Mouse (Mus musculus) testis, adult 2 months (tissue): ENCODE data around the gene BC035044. TPM values are rescaled to one million over a fixed set of nuclear protein-coding genes. Genes with fewer than 3 reads are reported as not detected.

ENCODE experiments used
- H3K27ac ChIP-seq: fragments of 200-500 bp; 2 replicates; pipeline ENCODE4 v1.5.1; 2012; ENCODE audit warnings: low read depth, low read length; ENCODE audit not compliant: control insufficient read depth, insufficient read depth
- H3K27me3 ChIP-seq: fragments of 200-500 bp; 2 replicates; pipeline ENCODE4 v1.6.1; 2012; ENCODE audit warnings: mild to moderate bottlenecking, low read length, moderate library complexity; ENCODE audit not compliant: control insufficient read depth, insufficient read depth
- H3K36me3 ChIP-seq: fragments of 200-500 bp; 2 replicates; pipeline ENCODE4 v1.6.1; 2012; ENCODE audit warnings: mild to moderate bottlenecking, low read length; ENCODE audit not compliant: control insufficient read depth, insufficient read depth
- H3K4me1 ChIP-seq: fragments of 200-500 bp; 2 replicates; pipeline ENCODE4 v1.6.1; 2012; ENCODE audit warnings: low read length; ENCODE audit not compliant: control insufficient read depth, insufficient read depth
- H3K4me3 ChIP-seq: fragments of 200-500 bp; 2 replicates; pipeline ENCODE4 v1.5.1; 2012; ENCODE audit warnings: low read depth, mild to moderate bottlenecking, low read length, moderate library complexity, mixed read lengths; ENCODE audit not compliant: control insufficient read depth
- CTCF ChIP-seq: fragments of 200-500 bp; IDR thresholded peaks from 2 replicates; pipeline ENCODE4 v1.5.1; 2012; ENCODE audit warnings: low read depth, mild to moderate bottlenecking, inconsistent platforms, low read length, moderate library complexity; ENCODE audit not compliant: control insufficient read depth, insufficient read depth, insufficient replicate concordance
- POLR2A ChIP-seq: fragments of 200-500 bp; IDR thresholded peaks from 2 replicates; pipeline ENCODE4 v1.6.1; 2012; ENCODE audit warnings: low read depth, mild to moderate bottlenecking, inconsistent platforms, low read length, moderate library complexity; ENCODE audit not compliant: control insufficient read depth
- polyA plus RNA-seq: library from polyadenylated mRNA; depleted of rRNA; stranded (reverse); fragments of >200 nt; gene quantifications from 2 replicates; pipeline ENCODE4 v1.2.3, GENCODE M21; 2012

BC035044 gene
- polyA plus RNA-seq, 1 experiment = 0.09 TPM

- H3K4me1 ChIP-seq = peaks cover 12% of the 10 kb centered on the region
- TF ChIP-seq POLR2A (no peak), CTCF (no peak)
- no peak overlapping the region for H3K27ac ChIP-seq
- H3K27me3 ChIP-seq = no peaks in the 10 kb centered on the region
- H3K4me3 ChIP-seq = no peak overlapping the region
- no peaks in the 10 kb centered on the region for H3K36me3 ChIP-seq
Observed at GRCm38 (mm10) chr6:128847401-128847800, 43.5 kb downstream of the BC035044 start.

- Histone ChIP-seq H3K27ac (no peak overlapping the region), H3K27me3 (no peaks in the 10 kb centered on the region), H3K36me3 (no peaks in the 10 kb centered on the region), H3K4me3 (no peak overlapping the region), H3K4me1 (peaks cover 13% of the 10 kb centered on the region)
- no peak for TF ChIP-seq CTCF
- TF ChIP-seq POLR2A = no peak
Observed at GRCm38 (mm10) chr6:128845998-128846542, 44.9 kb downstream of the BC035044 start.

- no peaks in the 10 kb centered on the region for H3K27me3 ChIP-seq
- H3K4me3 ChIP-seq = no peak overlapping the region
- TF ChIP-seq CTCF = peak; percentile 100
- no peak for TF ChIP-seq POLR2A
- no peak overlapping the region for H3K27ac ChIP-seq
- peaks cover 13% of the 10 kb centered on the region for H3K4me1 ChIP-seq
- H3K36me3 ChIP-seq = no peaks in the 10 kb centered on the region
Observed at GRCm38 (mm10) chr6:128845319-128845979, 45.5 kb downstream of the BC035044 start.

- H3K36me3 ChIP-seq = no peaks in the 10 kb centered on the region
- no peaks in the 10 kb centered on the region for H3K27me3 ChIP-seq
- no peak overlapping the region for H3K27ac ChIP-seq
- no peak overlapping the region for H3K4me3 ChIP-seq
- no peak for TF ChIP-seq CTCF
- no peak for TF ChIP-seq POLR2A
- peaks cover 13% of the 10 kb centered on the region for H3K4me1 ChIP-seq
Observed at GRCm38 (mm10) chr6:128844586-128845080, 46.3 kb downstream of the BC035044 start.

GRCm38 (mm10) chr6:128844131-128844530 is 46.8 kb downstream of the BC035044 start:
- no peak overlapping the region for H3K4me3 ChIP-seq
- peaks cover 17% of the 10 kb centered on the region for H3K4me1 ChIP-seq
- no peak overlapping the region for H3K27ac ChIP-seq
- no peaks in the 10 kb centered on the region for H3K27me3 ChIP-seq
- H3K36me3 ChIP-seq = no peaks in the 10 kb centered on the region
- TF ChIP-seq POLR2A (no peak), CTCF (no peak)

- no peaks in the 10 kb centered on the region for H3K36me3 ChIP-seq
- peak overlapping the region; percentile 85 for H3K27ac ChIP-seq
- H3K4me1 ChIP-seq = peaks cover 17% of the 10 kb centered on the region
- no peaks in the 10 kb centered on the region for H3K27me3 ChIP-seq
- H3K4me3 ChIP-seq = peak overlapping the region; percentile 87
- no peak for TF ChIP-seq CTCF
- no peak for TF ChIP-seq POLR2A
Observed at GRCm38 (mm10) chr6:128843479-128843992, 47.4 kb downstream of the BC035044 start.

GRCm38 (mm10) chr6:128842945-128843478 is 47.9 kb downstream of the BC035044 start:
- TF ChIP-seq CTCF = no peak; the same call in 1 of the 2 replicates
- peak; percentile 51; the same call in 1 of the 2 replicates for TF ChIP-seq POLR2A
- Histone ChIP-seq H3K4me1 (peaks cover 18% of the 10 kb centered on the region), H3K27ac (peak overlapping the region; percentile 85), H3K27me3 (no peaks in the 10 kb centered on the region), H3K36me3 (no peaks in the 10 kb centered on the region), H3K4me3 (peak overlapping the region; percentile 87)
